Mouse (Mus musculus) ES-E14 (cell line): ENCODE results near the gene Nav1. TPM values are rescaled to one million over a fixed set of nuclear protein-coding genes. Genes with fewer than 3 reads are reported as not detected.

ENCODE experiments used
- DNase-seq: peaks from one replicate; pipeline ENCODE4 v3.0.0-alpha.2; 2013; ENCODE audit warnings: low read depth, low spot score
- H3K27ac ChIP-seq: 2 replicates; pipeline ENCODE4 v1.5.1; 2012; ENCODE audit warnings: low read depth, mild to moderate bottlenecking, low read length, moderate library complexity, mixed read lengths; ENCODE audit not compliant: poor library complexity, insufficient read depth, severe bottlenecking
- H3K36me3 ChIP-seq: 2 replicates; pipeline ENCODE4 v1.6.1; 2012; ENCODE audit warnings: mild to moderate bottlenecking, low read length, moderate library complexity, mixed read lengths; ENCODE audit not compliant: control insufficient read depth, poor library complexity, insufficient read depth, severe bottlenecking
- H3K4me1 ChIP-seq, 2 experiments: fragments of 150-350 bp in 1 of 2; sonication (generic) in 1 of 2; 2 replicates each; pipeline ENCODE4 v1.6.1; 2012; ENCODE audit warnings: low read length in 2 of 2, mild to moderate bottlenecking in 1 of 2, mixed read lengths in 1 of 2; ENCODE audit not compliant: control insufficient read depth in 2 of 2, insufficient read depth in 2 of 2, poor library complexity in 1 of 2
- H3K4me3 ChIP-seq, 2 experiments: fragments of 150-350 bp in 1 of 2; sonication (generic) in 1 of 2; 2 replicates each; pipeline ENCODE4 v1.5.1; 2012; ENCODE audit warnings: low read length in 2 of 2, low read depth in 1 of 2, mild to moderate bottlenecking in 1 of 2, mixed read lengths in 1 of 2; ENCODE audit not compliant: insufficient read depth in 1 of 2, poor library complexity in 1 of 2, severe bottlenecking in 1 of 2
- H3K9ac ChIP-seq: 2 replicates; pipeline ENCODE4 v1.6.1; 2012; ENCODE audit warnings: low read depth, mild to moderate bottlenecking, low read length, mixed read lengths; ENCODE audit not compliant: poor library complexity, insufficient read depth, severe bottlenecking
- H3K9me3 ChIP-seq: fragments of 150-350 bp; sonication (generic); 2 replicates; pipeline ENCODE4 v1.6.1; 2012; ENCODE audit warnings: low read depth, mild to moderate bottlenecking, low read length; ENCODE audit not compliant: control insufficient read depth, insufficient read depth
- CHD2 ChIP-seq: IDR thresholded peaks from 2 replicates; pipeline ENCODE4 v1.6.1; 2014; ENCODE audit warnings: mild to moderate bottlenecking, low read depth, low read length, inconsistent platforms
- HCFC1 ChIP-seq: IDR thresholded peaks from 2 replicates; pipeline ENCODE4 v1.6.1; 2012; ENCODE audit warnings: low read length, inconsistent platforms, borderline replicate concordance; ENCODE audit not compliant: insufficient read depth
- MAFK ChIP-seq: IDR thresholded peaks from 2 replicates; pipeline ENCODE4 v1.6.1; 2014; ENCODE audit warnings: mild to moderate bottlenecking, low read depth, low read length, inconsistent platforms; ENCODE audit not compliant: insufficient read depth
- ZC3H11A ChIP-seq: IDR thresholded peaks from 2 replicates; pipeline ENCODE4 v1.6.1; 2012; ENCODE audit warnings: low read depth, mild to moderate bottlenecking, inconsistent platforms, low read length, borderline replicate concordance
- ZNF384 ChIP-seq: IDR thresholded peaks from 2 replicates; pipeline ENCODE4 v1.6.1; 2012; ENCODE audit warnings: low read depth, low read length, inconsistent platforms
- in situ Hi-C, 2 experiments: fragments of 600-800 bp; cut with MboI; formaldehyde crosslinking; loops; one replicate each; pipeline ENCODE4 v1.15.1; 2025; ENCODE audit warnings: low sequenced_read_pairs in 2 of 2, inconsistent platforms in 1 of 2; ENCODE audit not compliant: unreplicated experiment in 2 of 2
- total RNA-seq: library from RNA; depleted of rRNA; stranded (reverse); fragments of 300-350 nt; gene quantifications from 2 replicates; pipeline ENCODE4 v1.2.3, GENCODE M21; 2012

The Nav1 gene
- total RNA-seq, 1 experiment = 11.4 TPM

DNA sequence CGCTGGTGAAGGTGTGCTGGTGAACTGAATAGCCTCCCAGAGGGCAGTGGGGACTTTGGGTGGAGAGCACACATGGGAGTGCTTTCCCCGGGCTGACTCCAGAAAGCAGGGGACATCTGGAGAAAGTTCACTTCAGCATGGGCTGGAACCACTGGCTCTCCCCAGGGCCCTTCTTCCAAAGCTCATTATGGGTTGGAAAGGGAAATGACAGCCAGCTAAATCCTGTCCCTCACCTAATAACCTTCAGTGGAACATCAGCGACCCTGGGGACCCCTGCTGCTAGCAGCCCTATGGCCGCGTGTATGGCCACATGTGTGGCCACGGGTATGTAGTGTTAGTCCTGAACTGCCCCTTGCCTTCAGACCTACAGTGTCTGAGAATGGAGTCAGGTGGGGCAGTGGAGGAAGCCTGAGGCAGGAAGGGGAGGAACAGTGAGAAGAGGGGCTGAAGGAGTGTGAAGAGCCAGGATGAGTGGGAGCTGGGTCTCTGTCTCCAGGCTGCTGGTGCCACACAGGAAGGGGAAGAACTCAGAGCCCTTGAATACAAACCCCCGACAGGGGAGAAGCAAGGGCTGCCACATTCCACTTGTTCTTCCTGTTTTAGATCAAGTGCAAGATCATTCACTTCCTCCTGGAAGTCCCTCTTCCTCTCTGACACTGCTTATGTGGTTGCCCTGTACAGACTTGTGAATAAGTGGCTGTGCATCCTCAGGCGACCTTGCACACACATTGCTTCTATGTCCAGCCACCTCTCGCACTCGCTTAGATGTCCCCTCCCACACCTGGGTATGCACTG, 90.4 kb downstream of the Nav1 start:
- in situ Hi-C loops = no loop called here
- no peaks in the 10 kb centered on the region for H3K9me3 ChIP-seq

GRCm38 (mm10) chr1:135515633-135516238, 91.4 kb downstream of the Nav1 start:
- TF ChIP-seq ZC3H11A (no peak), HCFC1 (no peak), MAFK (no peak), CHD2 (no peak), ZNF384 (no peak)
- in situ Hi-C loops = no loop called here
- H3K36me3 ChIP-seq = no peaks in the 10 kb centered on the region
- H3K9ac ChIP-seq = no peak overlapping the region
- no peak overlapping the region for H3K27ac ChIP-seq
- H3K9me3 ChIP-seq = no peaks in the 10 kb centered on the region
- no peak overlapping the region for H3K4me3 ChIP-seq
- DNase-seq = no peak
- H3K4me1 ChIP-seq = peaks cover 0 to 2% of the 10 kb centered on the region in 2 experiments; a peak in 1 of 4 replicates

More for the DNA sequence above, 90.4 kb downstream of the Nav1 start:
- H3K4me1 ChIP-seq = no peaks in the 10 kb centered on the region
- no peak for DNase-seq
- H3K27ac ChIP-seq = no peak overlapping the region
- TF ChIP-seq ZC3H11A = no peak
- TF ChIP-seq ZNF384 = no peak
- no peak for TF ChIP-seq MAFK
- no peak for TF ChIP-seq HCFC1
- no peak for TF ChIP-seq CHD2
- no peak overlapping the region for H3K4me3 ChIP-seq
- H3K9ac ChIP-seq = no peak overlapping the region
- H3K36me3 ChIP-seq = no peaks in the 10 kb centered on the region

- Histone ChIP-seq H3K9me3 (no peaks in the 10 kb centered on the region), H3K4me3 (no peak overlapping the region), H3K27ac (no peak overlapping the region), H3K9ac (no peak overlapping the region), H3K4me1 (peaks cover 0 to 2% of the 10 kb centered on the region in 2 experiments; a peak in 1 of 4 replicates), H3K36me3 (no peaks in the 10 kb centered on the region)
- TF ChIP-seq MAFK (no peak), HCFC1 (no peak), ZNF384 (no peak), ZC3H11A (no peak), CHD2 (no peak)
- DNase-seq = no peak
- in situ Hi-C loops = no loop called here
Measured at GRCm38 (mm10) chr1:135514913-135515632, 92.0 kb downstream of the Nav1 start.

- no peak overlapping the region for H3K9ac ChIP-seq
- no peaks in the 10 kb centered on the region for H3K9me3 ChIP-seq
- H3K27ac ChIP-seq = no peak overlapping the region
- in situ Hi-C loops = no loop called here
- TF ChIP-seq HCFC1 (no peak), MAFK (0 out of 2 replicates have a peak, but pooled peaks have one; percentile 62), ZNF384 (no peak), CHD2 (no peak)
- no peak for DNase-seq
- H3K36me3 ChIP-seq = no peaks in the 10 kb centered on the region
- H3K4me3 ChIP-seq = no peak overlapping the region
- peaks cover 0 to 2% of the 10 kb centered on the region in 2 experiments; a peak in 1 of 4 replicates for H3K4me1 ChIP-seq
Measured at GRCm38 (mm10) chr1:135514046-135514445, 93.0 kb downstream of the Nav1 start.
